Mouse (Mus musculus) ovary, adult 2 months (tissue): ENCODE data around the gene 1700013G24Rik. TPM values are rescaled to one million over a fixed set of nuclear protein-coding genes. Genes with fewer than 3 reads are reported as not detected.

Experiments
- polyA plus RNA-seq: library from polyadenylated mRNA; depleted of rRNA; stranded (reverse); fragments of >200 nt; gene quantifications from 2 replicates; pipeline ENCODE4 v1.2.3, GENCODE M21; 2012; rRNA removed

1700013G24Rik gene
- polyA plus RNA-seq, result not detected in 2 replicates

DNA sequence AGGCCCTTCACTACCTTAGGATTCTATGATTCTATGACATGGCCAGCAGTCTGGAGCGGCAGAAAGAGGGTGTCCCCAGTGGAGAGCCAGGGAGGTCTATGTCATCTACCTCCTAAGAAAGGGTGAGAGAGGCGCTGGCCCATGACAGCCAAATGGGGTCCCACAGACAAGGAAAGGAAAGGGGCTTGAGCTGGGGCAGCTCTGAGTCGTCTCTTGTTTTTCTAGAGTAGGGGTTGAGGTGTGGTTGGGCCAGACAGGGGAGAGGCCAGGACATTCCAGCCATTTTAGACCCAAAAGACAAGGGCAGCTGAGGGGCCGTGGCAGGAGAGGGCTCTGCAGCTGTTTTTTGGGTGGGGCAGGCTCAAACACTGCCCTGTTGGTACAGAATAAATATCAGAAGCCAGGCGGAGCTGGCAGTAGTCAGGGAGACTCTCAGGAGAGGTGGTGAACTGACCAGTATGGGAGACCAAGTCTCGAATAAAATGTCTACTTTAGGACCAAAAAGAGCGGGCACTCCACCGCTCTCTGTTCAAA, at the start of gene 1700013G24Rik:
Gene 1700013G24Rik (plus strand): TSS at position 51 of the 534 bp plus-strand sequence.

DNA sequence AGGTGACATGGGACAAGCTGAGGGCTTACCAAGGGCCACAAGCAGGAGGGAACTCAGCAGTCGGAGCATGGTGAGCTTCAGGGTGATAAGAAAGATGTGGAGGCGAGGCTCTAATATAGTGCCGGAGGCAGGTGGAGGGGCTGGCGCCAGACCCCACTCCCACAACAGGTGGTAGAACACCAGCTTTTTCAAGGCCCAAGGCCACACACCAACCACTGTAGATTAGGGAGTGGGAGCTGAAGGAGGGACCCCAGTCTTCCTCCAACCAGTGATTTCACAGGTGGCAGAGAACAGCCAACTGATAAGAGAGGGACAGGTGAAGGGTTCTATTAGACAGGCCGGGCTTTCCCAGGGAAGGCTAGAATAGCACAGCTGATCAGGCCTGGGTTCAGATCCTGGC, 43.4 kb upstream of the 1700013G24Rik start, which contains the start of gene Cela3a:
Gene Cela3a (minus strand): TSS at position 101 of the 400 bp plus-strand sequence.

DNA sequence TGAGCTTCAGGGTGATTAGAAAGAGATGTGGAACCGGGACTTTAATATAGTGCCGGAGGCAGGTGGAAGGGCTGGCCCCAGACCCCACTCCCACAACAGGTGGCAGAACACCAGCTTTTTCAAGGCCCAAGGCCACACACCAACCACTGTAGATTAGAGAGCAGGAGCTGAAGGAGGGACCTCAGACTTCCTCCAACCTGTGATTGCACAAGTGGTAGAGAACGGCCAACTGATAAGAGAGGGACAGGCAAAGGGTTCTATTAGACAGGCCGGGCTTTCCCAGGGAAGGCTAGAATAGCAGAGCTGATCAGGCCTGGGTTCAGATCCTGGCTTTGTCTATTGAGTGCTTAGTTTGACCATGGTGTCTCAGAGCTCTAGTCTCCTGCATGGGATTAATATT, 22.6 kb upstream of the 1700013G24Rik start, which contains the start of gene Cela3b:
Gene Cela3b (minus strand): TSS at position 39 of the 400 bp plus-strand sequence.

DNA sequence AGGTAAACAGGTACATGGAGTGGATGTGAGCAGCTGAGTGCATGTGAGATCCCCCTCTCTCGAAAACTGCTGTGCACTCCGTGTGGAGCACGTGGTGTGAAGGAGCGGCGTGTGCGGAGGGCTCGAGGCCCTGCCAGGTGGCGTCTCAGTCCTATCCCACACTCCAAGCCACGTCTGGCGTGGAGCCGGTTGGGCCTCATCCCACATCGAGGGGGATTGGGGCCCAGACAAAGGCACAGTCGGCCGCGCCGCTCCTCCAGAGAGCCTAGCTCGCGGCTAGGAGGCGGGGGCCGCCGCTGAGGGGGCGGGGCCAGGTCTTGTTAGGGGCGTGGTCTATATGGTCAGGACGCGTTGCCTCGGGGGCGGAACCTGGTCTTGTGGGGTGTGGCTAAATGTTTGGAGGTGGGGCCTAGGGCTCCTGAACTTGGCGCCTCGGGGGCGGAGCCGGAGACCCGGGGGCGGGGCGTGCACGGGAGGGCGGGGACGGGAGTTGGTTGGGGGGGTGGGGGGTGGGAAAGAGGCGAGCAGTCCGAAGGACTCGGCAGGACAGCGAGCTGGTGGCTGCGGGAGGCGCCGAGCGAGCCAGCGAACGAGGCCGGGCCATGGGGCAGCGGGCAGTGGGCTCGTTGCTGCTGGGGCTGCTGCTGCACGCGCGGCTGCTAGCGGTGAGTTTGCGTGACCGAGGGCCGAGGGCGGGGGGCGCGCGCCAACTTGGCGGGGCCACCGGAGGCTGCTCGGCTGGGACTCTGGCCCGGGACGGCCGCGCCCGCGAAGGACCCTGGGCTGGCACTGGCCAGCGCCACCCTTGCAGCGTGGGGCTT, 15.4 kb downstream of the 1700013G24Rik start, which contains the start of gene Hspg2:
Gene Hspg2 (plus strand): TSS at position 510 of the 821 bp plus-strand sequence.

Other genes with a start within 250 kb of the 1700013G24Rik start
- 49.4 and 57.4 TPM in 2 replicates for gene Wnt4, start 175.8 kb upstream of the 1700013G24Rik start, polyA plus RNA-seq
- gene Cdc42, start 95.6 kb upstream of the 1700013G24Rik start, polyA plus RNA-seq, result 31.1 and 38.4 TPM in 2 replicates
- not detected in 2 replicates for gene Cela3a, start 43.5 kb upstream of the 1700013G24Rik start, polyA plus RNA-seq
- gene Cela3b, start 22.7 kb upstream of the 1700013G24Rik start, polyA plus RNA-seq, result 8.9 and 11.4 TPM in 2 replicates
- gene Hspg2, start 15.5 kb downstream of the 1700013G24Rik start, polyA plus RNA-seq, result 94.9 and 98.1 TPM in 2 replicates
- gene Ldlrad2, start 121.3 kb downstream of the 1700013G24Rik start, polyA plus RNA-seq, result 0.58 TPM in 1 of 2 replicates, not detected in the other
- gene Usp48, start 140.5 kb downstream of the 1700013G24Rik start, polyA plus RNA-seq, result 93.7 and 106 TPM in 2 replicates
- 38.6 and 39.5 TPM in 2 replicates for gene Rap1gap, start 211.4 kb downstream of the 1700013G24Rik start, polyA plus RNA-seq